Mouse (Mus musculus) limb, embryonic 14.5 days (tissue): ENCODE results near the gene Acer2. TPM values are rescaled to one million over a fixed set of nuclear protein-coding genes. Genes with fewer than 3 reads are reported as not detected.

Experiments
- ATAC-seq: fragments of 200-750 bp; cut with Nextera tagmentation; 2 replicates; pipeline ENCODE4 v1.8.0; 2017; ENCODE audit warnings: low read depth, moderate number of reproducible peaks, moderate TSS enrichment; ENCODE audit not compliant: low FRiP score
- DNase-seq: peaks from one replicate; pipeline ENCODE4 v3.0.0-alpha.2; 2015; ENCODE audit warnings: low spot score
- H3K27ac ChIP-seq: fragments of 300-500 bp; sonication (generic); replicated peaks from 2 replicates; pipeline ENCODE4 v1.5.1; 2014; ENCODE audit warnings: low read depth, mild to moderate bottlenecking, low read length, moderate library complexity, mixed read lengths
- H3K27me3 ChIP-seq: fragments of 300-500 bp; sonication (generic); 2 replicates; pipeline ENCODE4 v1.6.1; 2014; ENCODE audit warnings: low read length, mixed read lengths; ENCODE audit not compliant: control insufficient read depth, insufficient read depth
- H3K36me3 ChIP-seq: fragments of 300-500 bp; sonication (generic); 2 replicates; pipeline ENCODE4 v1.6.1; 2014; ENCODE audit warnings: mild to moderate bottlenecking, low read length, moderate library complexity, mixed read lengths; ENCODE audit not compliant: control insufficient read depth, insufficient read depth
- H3K4me1 ChIP-seq: fragments of 300-500 bp; sonication (generic); 2 replicates; pipeline ENCODE4 v1.6.1; 2014; ENCODE audit warnings: antibody characterized with exemption, low read length, mixed read lengths; ENCODE audit not compliant: control insufficient read depth, insufficient read depth
- H3K4me2 ChIP-seq: fragments of 300-500 bp; sonication (generic); replicated peaks from 2 replicates; pipeline ENCODE4 v1.6.1; 2014; ENCODE audit warnings: low read depth, mild to moderate bottlenecking, low read length, moderate library complexity; ENCODE audit not compliant: severe bottlenecking
- H3K4me3 ChIP-seq: fragments of 300-500 bp; sonication (generic); replicated peaks from 2 replicates; pipeline ENCODE4 v1.5.1; 2014; ENCODE audit warnings: low read length
- H3K9ac ChIP-seq: fragments of 300-500 bp; sonication (generic); 2 replicates; pipeline ENCODE4 v1.6.1; 2014; ENCODE audit warnings: mild to moderate bottlenecking, low read depth, low read length, moderate library complexity; ENCODE audit not compliant: severe bottlenecking
- H3K9me3 ChIP-seq: fragments of 300-500 bp; sonication (generic); 2 replicates; pipeline ENCODE4 v1.6.1; 2016; ENCODE audit warnings: low read length; ENCODE audit not compliant: control insufficient read depth
- POLR2A ChIP-seq: fragments of 200-500 bp; IDR thresholded peaks from 2 replicates; pipeline ENCODE4 v1.8.0; 2012; ENCODE audit warnings: inconsistent platforms, mild to moderate bottlenecking, moderate library complexity, borderline replicate concordance; ENCODE audit not compliant: insufficient read depth, insufficient read length; ENCODE audit errors: extremely low read depth
- WGBS: fragments of 180-500 bp; shearing (Covaris S2); extraction: QIAGEN DNeasy Blood & Tissue Kit; methylation state at CpG from one replicate; pipeline ENCODE4 v1.1.7; 2014; 5-methylcytosine and 5-hydroxymethylcytosine counted together
- polyA plus RNA-seq, 2 experiments: library from polyadenylated mRNA; depleted of rRNA in 1 of 2; stranded (reverse) in 1 of 2; unstranded in 1 of 2; fragments of >200 nt; fragmentation: Nextera tagmentation in 1 of 2; extraction: Ambion mirVana in 1 of 2; gene quantifications; 2 replicates each; pipeline versions ENCODE4 v1.2.1 to v1.2.3; 2012 to 2014

Acer2 gene
- polyA plus RNA-seq, 2 experiments = 8.6 to 15.9 TPM

DNA sequence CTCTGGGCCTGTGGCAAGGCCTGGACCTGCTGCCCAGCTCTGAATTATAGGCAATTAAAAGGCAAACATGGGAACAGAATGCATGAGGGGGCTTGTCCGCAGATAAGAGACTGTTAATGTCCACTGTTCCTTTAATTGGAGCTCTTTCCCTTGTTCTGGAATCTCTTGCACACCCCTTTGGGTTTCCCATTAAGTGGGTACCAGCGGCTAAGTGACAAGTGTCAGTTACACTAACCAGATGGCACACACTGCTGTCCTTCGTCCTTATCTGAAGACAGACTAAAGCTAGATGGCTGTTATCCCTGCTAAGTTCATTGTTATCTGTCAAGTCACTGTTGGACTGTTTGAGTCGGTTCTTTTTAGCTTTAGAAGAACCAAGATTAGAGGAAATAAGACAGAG is 81.3 kb downstream of the Acer2 start:
- Histone ChIP-seq H3K9ac (no peak overlapping the region), H3K4me3 (no peak overlapping the region), H3K9me3 (no peaks in the 10 kb centered on the region), H3K27me3 (no peaks in the 10 kb centered on the region), H3K27ac (no peak overlapping the region), H3K4me2 (no peak overlapping the region), H3K4me1 (peaks cover 4% of the 10 kb centered on the region; the same call in 1 of the 2 replicates), H3K36me3 (no peaks in the 10 kb centered on the region)
- ATAC-seq = no peak
- no peak for DNase-seq
- 44% methylated on average over 4 of the region's 4 CpGs for WGBS
- TF ChIP-seq POLR2A = no peak

DNA sequence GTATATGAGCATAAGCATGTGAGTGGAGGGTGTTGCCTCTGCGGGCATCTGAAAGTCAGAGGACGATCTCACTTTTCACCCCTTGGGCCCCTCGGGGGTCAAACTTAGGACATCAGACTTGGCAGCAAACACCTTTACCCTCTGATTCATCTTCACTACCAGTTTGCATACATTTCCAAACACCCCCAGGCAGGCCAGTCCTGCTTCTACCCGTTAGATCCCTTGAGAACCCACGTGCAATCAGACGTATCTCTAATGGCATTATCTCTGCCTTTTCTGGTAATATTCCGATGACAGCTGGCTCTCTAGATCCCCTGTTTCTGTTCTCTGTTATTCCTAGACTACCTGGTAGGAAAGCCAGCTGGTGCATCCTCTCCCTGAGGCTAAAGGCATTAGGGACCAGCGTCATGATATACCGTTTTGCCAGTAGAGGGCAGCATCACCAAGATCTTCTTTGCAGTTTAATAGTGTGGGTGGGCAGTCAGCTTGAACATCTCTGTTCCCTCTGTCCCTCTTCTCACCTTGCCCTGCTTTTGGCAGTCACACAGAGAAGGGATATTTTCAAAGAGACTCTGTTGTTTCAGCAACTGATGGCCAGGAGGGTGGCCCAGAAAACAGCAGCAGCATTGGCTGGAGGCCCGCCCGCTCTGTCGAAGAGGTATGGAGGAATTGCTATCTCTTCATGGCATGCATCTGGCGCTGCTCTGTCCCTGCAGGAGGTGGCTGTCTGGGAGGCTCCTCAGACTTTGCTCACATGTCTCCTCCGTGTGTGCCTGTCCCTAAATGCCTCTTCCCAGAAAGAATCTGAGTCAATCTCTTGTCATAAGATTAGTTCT is 83.6 kb downstream of the Acer2 start:
- peaks cover 4% of the 10 kb centered on the region; the same call in 1 of the 2 replicates for H3K4me1 ChIP-seq
- no peak overlapping the region for H3K4me3 ChIP-seq
- no peak overlapping the region for H3K9ac ChIP-seq
- no peak overlapping the region for H3K27ac ChIP-seq
- no peak for ATAC-seq
- WGBS = 43% methylated on average over 14 of the region's 14 CpGs
- H3K4me2 ChIP-seq = no peak overlapping the region
- no peaks in the 10 kb centered on the region for H3K27me3 ChIP-seq
- TF ChIP-seq POLR2A = no peak
- peak; percentile 80 for DNase-seq
- H3K9me3 ChIP-seq = no peaks in the 10 kb centered on the region
- no peaks in the 10 kb centered on the region for H3K36me3 ChIP-seq

DNA sequence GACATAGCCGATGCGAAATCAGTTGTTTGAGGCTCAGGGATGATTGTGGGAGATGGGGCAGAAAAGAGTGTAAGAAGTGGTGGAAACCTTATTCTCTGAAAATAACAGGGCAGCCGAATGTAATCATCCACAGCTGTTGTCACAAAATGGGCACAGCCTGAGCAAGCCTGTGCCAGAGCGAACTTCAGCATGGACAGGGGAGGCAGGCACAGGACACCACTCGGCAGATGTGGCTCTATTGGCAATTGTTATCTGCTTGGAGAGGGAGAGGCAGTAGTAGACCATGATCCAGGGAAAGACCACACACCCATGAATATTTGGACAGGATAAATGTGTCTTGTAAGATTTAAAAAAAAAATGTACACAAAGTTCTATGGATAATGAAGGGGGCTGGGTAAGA is 103.1 kb downstream of the Acer2 start:
- no peaks in the 10 kb centered on the region for H3K36me3 ChIP-seq
- no peak overlapping the region for H3K4me2 ChIP-seq
- DNase-seq (no peak), ATAC-seq (no peak)
- H3K9ac ChIP-seq = no peak overlapping the region
- no peaks in the 10 kb centered on the region for H3K27me3 ChIP-seq
- no peak overlapping the region for H3K27ac ChIP-seq
- TF ChIP-seq POLR2A = no peak
- no peak overlapping the region for H3K4me3 ChIP-seq
- 81% methylated on average over 5 of the region's 5 CpGs for WGBS
- H3K4me1 ChIP-seq = no peaks in the 10 kb centered on the region
- no peaks in the 10 kb centered on the region for H3K9me3 ChIP-seq

Other genes starting within 250 kb of the Acer2 start
- gene Plin2, start 204.3 kb upstream of the Acer2 start, polyA plus RNA-seq (2012; rRNA removed) = 80.4 TPM in 2 replicates
- gene Plin2, start 204.3 kb upstream of the Acer2 start, polyA plus RNA-seq (2014; fragmentation: Nextera tagmentation; extraction: Ambion mirVana) = 84.5 and 91.2 TPM in 2 replicates
- gene Dennd4c, start 125.8 kb upstream of the Acer2 start, polyA plus RNA-seq (2012; rRNA removed) = 10.4 and 11.9 TPM in 2 replicates
- 8.7 and 11.0 TPM in 2 replicates for gene Dennd4c, start 125.8 kb upstream of the Acer2 start, polyA plus RNA-seq (2014; fragmentation: Nextera tagmentation; extraction: Ambion mirVana)
- 1,562 and 2,024 TPM in 2 replicates for gene Rps6, start 17.0 kb upstream of the Acer2 start, polyA plus RNA-seq (2012; rRNA removed)
- 903 and 916 TPM in 2 replicates for gene Rps6, start 17.0 kb upstream of the Acer2 start, polyA plus RNA-seq (2014; fragmentation: Nextera tagmentation; extraction: Ambion mirVana)